Mouse (Mus musculus) cerebellum, postnatal 25 days (tissue): ENCODE data around the gene Cwh43.
"Not testable (repeated sequence)": the region's sequence is repeated elsewhere in the genome, so short reads cannot be mapped to it uniquely, and the experiment has no call there.

Experiments used
- DNase-seq, 2 experiments: peaks; one replicate each; pipeline ENCODE4 v3.0.0; 2021; ENCODE audit warnings: mixed read lengths in 2 of 2

Gene Cwh43

GRCm38 (mm10) chr5:73482381-73482780 is 76.5 kb downstream of the Cwh43 start:
- not testable (repeated sequence) for DNase-seq

DNA sequence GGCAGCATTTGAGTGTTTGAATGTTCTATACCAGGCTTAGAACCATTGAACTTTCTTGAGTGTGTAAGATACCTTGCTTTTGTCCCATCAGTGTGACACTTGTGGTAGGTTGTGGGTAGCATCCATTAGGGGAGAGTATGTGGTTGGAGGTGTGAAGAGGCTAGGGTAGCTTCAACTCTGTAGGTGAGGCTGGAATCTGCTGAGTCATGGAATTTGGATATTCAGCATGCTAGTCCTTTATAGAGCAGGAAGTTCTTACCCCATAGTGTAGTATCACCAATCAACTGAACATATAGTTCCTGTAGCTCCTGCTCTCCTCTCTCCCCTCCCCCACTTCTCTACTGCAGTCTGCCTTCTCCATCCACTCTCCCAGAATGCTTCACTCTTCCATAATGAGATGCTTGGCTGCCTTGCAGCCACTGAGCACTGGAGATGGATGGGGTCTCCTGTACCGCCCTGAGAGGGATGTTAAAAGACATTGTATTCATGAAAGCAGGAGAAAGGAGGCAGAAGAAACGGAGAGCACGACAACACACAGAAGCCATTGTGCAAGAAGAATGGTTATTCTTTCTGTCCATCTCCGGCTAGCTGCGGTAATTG is 78.2 kb downstream of the Cwh43 start:
- no peak for DNase-seq

DNA sequence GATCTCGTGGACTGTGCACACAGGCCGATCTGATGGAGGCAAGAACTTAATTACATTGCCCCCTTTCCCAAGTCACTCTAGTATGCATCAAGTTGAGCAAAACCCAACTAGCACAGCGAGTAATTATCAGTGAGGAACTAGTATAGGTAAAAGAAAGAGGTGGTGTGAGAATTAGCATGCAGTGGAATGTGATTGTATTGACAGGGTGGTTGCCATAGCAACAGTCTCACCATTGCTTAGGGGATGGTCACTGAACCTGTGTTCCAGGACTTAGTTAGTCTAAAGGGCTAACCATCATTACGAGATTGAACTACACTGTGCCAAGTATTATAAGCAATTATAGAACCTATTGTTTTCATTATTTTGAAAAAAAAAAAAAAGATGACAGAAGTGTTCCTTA is 80.6 kb downstream of the Cwh43 start:
- DNase-seq: no peak

GRCm38 (mm10) chr5:73489915-73490314 is 84.0 kb downstream of the Cwh43 start:
- DNase-seq: peak; percentile 18 to 45

DNA sequence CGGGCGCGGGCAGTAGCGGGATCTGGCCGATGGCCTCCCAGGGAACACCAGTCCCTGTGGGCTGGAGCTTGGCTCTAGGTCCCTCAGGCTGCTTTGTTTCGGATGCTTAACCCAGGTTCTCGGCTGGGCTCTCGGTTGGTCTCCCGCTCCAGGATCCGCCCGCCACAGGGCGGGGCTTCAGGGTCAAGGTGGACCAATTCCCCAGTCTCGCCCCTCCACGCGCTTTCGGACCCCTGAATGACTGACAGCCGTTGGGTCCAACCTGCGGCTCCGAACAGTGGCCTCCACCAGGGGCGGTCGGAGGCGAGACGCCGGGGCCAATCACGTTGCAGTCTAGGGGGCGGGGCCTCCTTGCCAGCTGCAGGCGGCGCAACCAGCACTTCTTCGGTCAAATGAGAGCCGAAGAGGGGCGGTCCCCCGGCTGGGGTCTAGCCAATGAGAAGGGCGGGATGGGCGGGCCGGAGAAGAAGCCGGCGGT is 84.8 kb downstream of the Cwh43 start:
- DNase-seq: peak; percentile 99 to 100

DNA sequence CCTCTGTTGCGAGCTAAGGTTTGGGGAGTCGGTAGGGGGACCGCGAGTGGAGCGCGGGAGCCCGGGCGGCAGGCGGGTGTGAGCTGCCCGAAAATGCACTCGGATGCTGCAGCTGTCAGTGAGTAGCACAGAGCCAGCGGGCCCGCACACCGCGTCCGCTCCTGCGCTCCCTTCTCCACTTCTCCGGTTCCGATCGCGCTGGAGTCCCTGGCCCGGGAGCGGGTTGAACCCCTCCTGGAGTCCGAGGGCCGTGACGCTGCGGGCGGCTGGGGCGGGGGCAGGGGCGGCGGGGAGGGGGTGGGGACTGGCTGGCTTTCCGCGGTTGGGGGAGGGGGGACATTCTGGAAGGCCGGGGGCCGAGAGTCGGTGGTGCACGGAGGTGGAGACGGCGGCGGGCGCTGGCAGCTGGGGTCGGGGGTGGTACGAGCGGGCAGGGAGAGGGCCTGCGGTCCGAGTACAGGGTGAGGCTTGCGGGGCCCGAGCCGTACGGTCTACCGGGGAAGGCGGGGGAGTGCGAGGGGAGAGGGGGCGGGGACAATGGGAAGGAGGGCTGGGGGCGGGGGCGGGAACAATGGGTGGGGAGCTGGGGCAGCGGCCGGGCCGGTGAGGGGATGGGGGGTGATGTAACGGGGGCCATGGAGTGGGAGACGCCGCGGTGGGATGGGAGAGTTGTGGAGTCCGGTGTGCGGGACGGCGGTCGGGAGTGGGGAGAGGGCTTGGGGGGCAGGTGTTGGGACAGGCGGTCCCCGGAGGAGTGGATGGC is 85.4 kb downstream of the Cwh43 start:
- no peak for DNase-seq

GRCm38 (mm10) chr5:73491837-73492720 is 86.2 kb downstream of the Cwh43 start:
- DNase-seq: peak; percentile 89 to 91

GRCm38 (mm10) chr5:73497401-73497800 is 91.5 kb downstream of the Cwh43 start:
- no peak for DNase-seq

DNA sequence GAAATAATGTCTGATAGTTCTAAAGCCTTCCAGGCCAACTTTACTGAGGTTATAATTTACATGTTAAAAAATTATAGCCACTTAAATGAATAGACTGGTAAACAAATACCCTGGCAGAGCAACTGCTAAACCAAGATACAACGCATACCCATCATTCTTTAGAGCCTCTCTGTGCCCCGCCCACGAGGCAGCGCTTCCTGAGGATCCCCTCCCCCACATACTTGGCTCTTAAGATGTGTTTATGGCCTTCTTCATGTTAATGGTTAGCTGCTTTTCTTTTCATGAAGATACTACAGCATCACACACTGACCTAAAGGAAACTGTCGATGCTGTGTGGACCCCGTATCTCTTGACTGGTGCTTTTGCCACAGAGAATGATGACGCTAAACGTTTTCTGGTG is 92.7 kb downstream of the Cwh43 start:
- no peak for DNase-seq

- no peak for DNase-seq
Measured at GRCm38 (mm10) chr5:73500867-73501440, 95.1 kb downstream of the Cwh43 start.

- no peak for DNase-seq
Measured at GRCm38 (mm10) chr5:73502422-73502821, 96.5 kb downstream of the Cwh43 start.
